Mouse (Mus musculus): ENCODE data around the gene Samd1. TPM values are rescaled to one million over a fixed set of nuclear protein-coding genes. Genes with fewer than 3 reads are reported as not detected.

The Samd1 gene
- total RNA-seq (2021) = 10 to 100 TPM; 28.4 to 32.3 TPM
- long read RNA-seq, experiment 1, transcript Samd1-201 (5 exons, 2,071 nt) = major isoform, 9 of 10 reads
- long read RNA-seq, experiment 1, partial matches to known transcripts = 0 of 10 reads
- long read RNA-seq, experiment 1, other reads (novel, unspliced or antisense) = 1 of 10 reads
- long read RNA-seq, experiment 2, transcript Samd1-201 (5 exons, 2,071 nt) = major isoform, 5 of 6 reads
- long read RNA-seq, experiment 2, partial matches to known transcripts = 1 of 6 reads
- long read RNA-seq, experiment 2, other reads (novel, unspliced or antisense) = 0 of 6 reads

- peak; percentile 66 to 67 for DNase-seq
- intact Hi-C loops (cut with DNase I) = loop anchor here (2.0 kb wide), 1 partner anchor 23 kb away; no protein-coding TSS in a partner anchor
Observed at GRCm38 (mm10) chr8:83997511-83998141, at the start of gene Samd1. TSS of gene Samd1 (plus strand) at chr8:83997672.

GRCm38 (mm10) chr8:83954749-83955105 lies 42.7 kb upstream of the Samd1 start:
- intact Hi-C loops (cut with DNase I) = loop anchor here (2.0 to 5.0 kb wide), 4 partner anchors 57 to 292 kb away; no protein-coding TSS in a partner anchor

GRCm38 (mm10) chr8:83955106-83955957 lies 42.1 kb upstream of the Samd1 start, which contains the start of the genes Gm10644 and Asf1b:
TSS of gene Gm10644 (minus strand) at chr8:83955205.
TSS of gene Asf1b (plus strand) at chr8:83955507.
- intact Hi-C loops (cut with DNase I) = loop anchor here (2.0 to 5.0 kb wide), 3 partner anchors 58 to 293 kb away; no protein-coding TSS in a partner anchor
- peak; percentile 94 to 96 for DNase-seq

More at GRCm38 (mm10) chr8:83954749-83955105, 42.7 kb upstream of the Samd1 start:
- DNase-seq = no peak

- DNase-seq = no peak
- intact Hi-C loops (cut with DNase I) = loop anchor here (2.0 to 5.0 kb wide), 3 partner anchors 59 to 293 kb away; no protein-coding TSS in a partner anchor
Observed at GRCm38 (mm10) chr8:83955958-83956218, 41.6 kb upstream of the Samd1 start.

- intact Hi-C loops (cut with DNase I) = loop anchor here (5.0 kb wide), 1 partner anchor 59 kb away; no protein-coding TSS in a partner anchor
- no peak for DNase-seq
Observed at GRCm38 (mm10) chr8:83956789-83957188, 40.7 kb upstream of the Samd1 start.

- DNase-seq = peak; percentile 45 to 69
- intact Hi-C loops (cut with DNase I) = no loop called here
Observed at GRCm38 (mm10) chr8:83964015-83964765, 33.3 kb upstream of the Samd1 start.

- DNase-seq = no peak
- intact Hi-C loops (cut with DNase I) = no loop called here
Observed at GRCm38 (mm10) chr8:83967701-83968100, 29.8 kb upstream of the Samd1 start.

- intact Hi-C loops (cut with DNase I) = no loop called here
Observed at GRCm38 (mm10) chr8:83971121-83971520, 26.4 kb upstream of the Samd1 start.

GRCm38 (mm10) chr8:83971661-83972060 lies 25.8 kb upstream of the Samd1 start:
- DNase-seq = no peak
- intact Hi-C loops (cut with DNase I) = no loop called here

More at GRCm38 (mm10) chr8:83971121-83971520, 26.4 kb upstream of the Samd1 start:
- DNase-seq = no peak

- intact Hi-C loops (cut with DNase I) = no loop called here
- peak; percentile 97 to 98 for DNase-seq
Observed at GRCm38 (mm10) chr8:83972150-83973120, 25.0 kb upstream of the Samd1 start, which contains the start of gene Prkaca. TSS of gene Prkaca (plus strand) at chr8:83972993.

- intact Hi-C loops (cut with DNase I) = loop anchor here (2.0 kb wide), 1 partner anchor 23 kb away; the partner anchor contains the start of gene Samd1
- DNase-seq = no peak
Observed at GRCm38 (mm10) chr8:83973161-83974031, 24.1 kb upstream of the Samd1 start.

GRCm38 (mm10) chr8:83974521-83974920 lies 23.0 kb upstream of the Samd1 start:
- intact Hi-C loops (cut with DNase I) = loop anchor here (2.0 kb wide), 1 partner anchor 22 kb away; the partner anchor contains the start of gene Samd1
- DNase-seq = no peak

- DNase-seq = peak in 1 of 2 experiments; percentile 19
- intact Hi-C loops (cut with DNase I) = no loop called here
Observed at GRCm38 (mm10) chr8:83976101-83976630, 21.3 kb upstream of the Samd1 start.

- intact Hi-C loops (cut with DNase I) = no loop called here
- peak in 1 of 2 experiments; percentile 15 for DNase-seq
Observed at GRCm38 (mm10) chr8:83976779-83977350, 20.6 kb upstream of the Samd1 start.

GRCm38 (mm10) chr8:83977646-83978045 lies 19.8 kb upstream of the Samd1 start:
- peak in 1 of 2 experiments; percentile 23 for DNase-seq

GRCm38 (mm10) chr8:83978200-83978599 lies 19.3 kb upstream of the Samd1 start:
- intact Hi-C loops (cut with DNase I) = no loop called here
- no peak for DNase-seq

More at GRCm38 (mm10) chr8:83977646-83978045, 19.8 kb upstream of the Samd1 start:
- intact Hi-C loops (cut with DNase I) = no loop called here

GRCm38 (mm10) chr8:83980250-83980649 lies 17.2 kb upstream of the Samd1 start:
- intact Hi-C loops (cut with DNase I) = no loop called here
- peak; percentile 56 to 70 for DNase-seq

Measured in heart, postnatal 14 days (tissue).